Mouse (Mus musculus) kidney, embryonic 16.5 days (tissue): ENCODE measurements around the gene Sdccag8. TPM values are rescaled to one million over a fixed set of nuclear protein-coding genes. Genes with fewer than 3 reads are reported as not detected.

Source experiments
- ATAC-seq: fragments of 200-750 bp; cut with Nextera tagmentation; 2 replicates; pipeline ENCODE4 v1.8.0; 2017; ENCODE audit warnings: moderate TSS enrichment; ENCODE audit not compliant: low FRiP score, low TSS enrichment
- H3K27ac ChIP-seq: fragments of 300-500 bp; sonication (generic); 2 replicates; pipeline ENCODE4 v1.5.1; 2014; ENCODE audit warnings: low read length
- H3K27me3 ChIP-seq: fragments of 300-500 bp; sonication (generic); 2 replicates; pipeline ENCODE4 v1.6.1; 2014; ENCODE audit warnings: low read length, control low read depth, mixed read lengths; ENCODE audit not compliant: insufficient read depth
- H3K36me3 ChIP-seq: fragments of 300-500 bp; sonication (generic); 2 replicates; pipeline ENCODE4 v1.6.1; 2014; ENCODE audit warnings: low read length, control low read depth, mixed read lengths; ENCODE audit not compliant: insufficient read depth
- H3K4me1 ChIP-seq: fragments of 300-500 bp; sonication (generic); 2 replicates; pipeline ENCODE4 v1.6.1; 2014; ENCODE audit warnings: low read length, control low read depth, mixed read lengths; ENCODE audit not compliant: insufficient read depth
- H3K4me2 ChIP-seq: fragments of 300-500 bp; sonication (generic); replicated peaks from 2 replicates; pipeline ENCODE4 v1.6.1; 2014; ENCODE audit warnings: low read depth, low read length
- H3K4me3 ChIP-seq: fragments of 300-500 bp; sonication (generic); 2 replicates; pipeline ENCODE4 v1.5.1; 2014; ENCODE audit warnings: mild to moderate bottlenecking, low read length
- H3K9ac ChIP-seq: fragments of 300-500 bp; sonication (generic); replicated peaks from 2 replicates; pipeline ENCODE4 v1.6.1; 2014; ENCODE audit warnings: low read length
- H3K9me3 ChIP-seq: fragments of 300-500 bp; sonication (generic); 2 replicates; pipeline ENCODE4 v1.6.1; 2016; ENCODE audit warnings: low read length, control low read depth
- WGBS: fragments of 180-500 bp; shearing (Covaris S2); extraction: QIAGEN DNeasy Blood & Tissue Kit; methylation state at CpG from one replicate; pipeline ENCODE4 v1.1.7; 2014; 5-methylcytosine and 5-hydroxymethylcytosine counted together
- polyA plus RNA-seq: library from polyadenylated mRNA; unstranded; fragments of >200 nt; fragmentation: Nextera tagmentation; extraction: Ambion mirVana; gene quantifications from 2 replicates; pipeline ENCODE4 v1.2.1, GENCODE M21; 2015

The Sdccag8 gene
- polyA plus RNA-seq, 1 experiment from 2014 or later: 20.1 TPM

GRCm38 (mm10) chr1:176944458-176945174 is 130.2 kb downstream of the Sdccag8 start:
- H3K9ac ChIP-seq: no peak overlapping the region
- 75% methylated on average over 8 of the region's 8 CpGs for WGBS
- no peaks in the 10 kb centered on the region for H3K36me3 ChIP-seq
- H3K4me1 ChIP-seq: no peaks in the 10 kb centered on the region
- no peak for ATAC-seq
- H3K9me3 ChIP-seq: no peaks in the 10 kb centered on the region
- H3K4me2 ChIP-seq: no peak overlapping the region
- H3K27me3 ChIP-seq: no peaks in the 10 kb centered on the region
- no peak overlapping the region for H3K4me3 ChIP-seq
- H3K27ac ChIP-seq: no peak overlapping the region

GRCm38 (mm10) chr1:176945175-176945540 is 130.7 kb downstream of the Sdccag8 start:
- ATAC-seq: no peak
- WGBS: 76% methylated on average over 12 of the region's 12 CpGs
- H3K9ac ChIP-seq: no peak overlapping the region
- no peaks in the 10 kb centered on the region for H3K4me1 ChIP-seq
- H3K36me3 ChIP-seq: no peaks in the 10 kb centered on the region
- H3K4me3 ChIP-seq: no peak overlapping the region
- no peak overlapping the region for H3K27ac ChIP-seq
- no peaks in the 10 kb centered on the region for H3K27me3 ChIP-seq
- H3K4me2 ChIP-seq: no peak overlapping the region
- H3K9me3 ChIP-seq: no peaks in the 10 kb centered on the region

DNA sequence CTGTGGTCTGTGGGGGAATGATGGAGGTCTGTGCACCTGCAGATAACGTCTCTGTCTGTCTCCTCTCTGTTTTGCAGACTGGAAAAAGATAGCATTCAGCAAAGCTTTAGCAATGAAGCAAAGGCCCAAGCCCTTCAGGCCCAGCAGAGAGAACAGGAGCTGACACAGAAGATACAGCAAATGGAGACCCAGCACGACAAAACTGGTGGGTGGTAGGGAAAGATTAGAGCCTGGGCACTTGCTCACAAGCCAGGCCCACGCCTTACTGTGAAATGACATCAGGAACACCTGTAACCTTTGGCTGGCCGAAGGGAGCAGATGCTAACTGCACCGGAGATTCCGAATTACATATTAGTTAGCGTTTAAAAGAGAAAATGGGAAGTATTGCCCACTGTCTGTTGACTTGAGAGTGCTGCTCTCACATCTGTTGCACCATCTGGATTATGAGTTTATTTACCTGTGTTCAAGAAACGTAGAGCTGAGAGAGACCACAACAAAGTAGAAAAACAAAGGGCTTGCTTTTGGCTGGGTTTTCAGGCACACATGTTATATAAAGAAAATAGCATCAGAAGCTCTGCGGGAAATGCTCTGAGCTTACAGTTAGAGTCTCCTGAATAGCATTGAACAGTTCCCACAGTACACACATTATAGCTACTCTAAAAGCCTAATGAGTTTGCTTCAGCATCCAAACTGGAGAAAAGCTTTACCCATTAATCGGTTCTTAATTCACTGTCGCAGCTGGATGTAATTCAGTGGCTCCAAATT is 131.8 kb downstream of the Sdccag8 start:
- no peaks in the 10 kb centered on the region for H3K36me3 ChIP-seq
- no peak for ATAC-seq
- H3K4me3 ChIP-seq: no peak overlapping the region
- no peaks in the 10 kb centered on the region for H3K9me3 ChIP-seq
- no peaks in the 10 kb centered on the region for H3K27me3 ChIP-seq
- WGBS: 86% methylated on average over 11 of the region's 11 CpGs
- H3K4me1 ChIP-seq: no peaks in the 10 kb centered on the region
- H3K4me2 ChIP-seq: no peak overlapping the region
- no peak overlapping the region for H3K27ac ChIP-seq
- no peak overlapping the region for H3K9ac ChIP-seq

- WGBS: 83% methylated on average over 7 of the region's 7 CpGs
- Histone ChIP-seq H3K9me3 (no peaks in the 10 kb centered on the region), H3K4me3 (no peak overlapping the region), H3K27ac (no peak overlapping the region), H3K36me3 (no peaks in the 10 kb centered on the region), H3K4me1 (no peaks in the 10 kb centered on the region), H3K9ac (no peak overlapping the region), H3K27me3 (no peaks in the 10 kb centered on the region), H3K4me2 (no peak overlapping the region)
- no peak for ATAC-seq
Measured at GRCm38 (mm10) chr1:176946796-176947181, 132.3 kb downstream of the Sdccag8 start.

GRCm38 (mm10) chr1:176948861-176949260 is 134.4 kb downstream of the Sdccag8 start:
- ATAC-seq: no peak
- Histone ChIP-seq H3K9me3 (no peaks in the 10 kb centered on the region), H3K9ac (no peak overlapping the region), H3K27me3 (no peaks in the 10 kb centered on the region), H3K4me1 (no peaks in the 10 kb centered on the region), H3K4me2 (no peak overlapping the region), H3K36me3 (no peaks in the 10 kb centered on the region), H3K27ac (no peak overlapping the region), H3K4me3 (no peak overlapping the region)
- WGBS: 85% methylated on average over 6 of the region's 6 CpGs

GRCm38 (mm10) chr1:176949320-176949719 is 134.9 kb downstream of the Sdccag8 start:
- no peaks in the 10 kb centered on the region for H3K9me3 ChIP-seq
- H3K4me3 ChIP-seq: no peak overlapping the region
- WGBS: 85% methylated on average over 6 of the region's 6 CpGs

DNA sequence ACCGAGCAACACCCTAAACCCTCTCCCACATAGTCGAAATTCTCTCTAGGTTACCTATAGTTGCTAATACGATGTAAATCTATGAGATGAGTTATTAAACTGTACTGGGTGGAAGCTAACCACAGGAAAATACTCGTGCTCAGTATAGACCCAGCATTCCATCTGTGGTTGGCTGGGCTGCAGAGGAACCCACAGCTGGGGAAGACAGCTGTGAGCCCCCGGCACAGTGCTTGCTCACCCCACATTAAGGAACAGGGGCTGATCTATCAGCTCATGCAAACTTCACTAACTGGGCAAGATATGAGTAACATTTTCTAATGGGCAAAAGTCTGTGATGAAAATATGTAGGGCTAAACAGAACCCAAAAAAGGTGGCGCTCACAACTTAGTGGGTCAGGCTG is 135.6 kb downstream of the Sdccag8 start:
- no peak overlapping the region for H3K4me3 ChIP-seq
- H3K9me3 ChIP-seq: no peaks in the 10 kb centered on the region
- 85% methylated on average over 6 of the region's 6 CpGs for WGBS
- no peak overlapping the region for H3K9ac ChIP-seq
- no peak overlapping the region for H3K27ac ChIP-seq
- no peaks in the 10 kb centered on the region for H3K36me3 ChIP-seq
- H3K27me3 ChIP-seq: no peaks in the 10 kb centered on the region
- ATAC-seq: no peak
- H3K4me1 ChIP-seq: no peaks in the 10 kb centered on the region
- no peak overlapping the region for H3K4me2 ChIP-seq

More at GRCm38 (mm10) chr1:176949320-176949719, 134.9 kb downstream of the Sdccag8 start:
- H3K36me3 ChIP-seq: no peaks in the 10 kb centered on the region
- no peaks in the 10 kb centered on the region for H3K4me1 ChIP-seq
- no peaks in the 10 kb centered on the region for H3K27me3 ChIP-seq
- H3K27ac ChIP-seq: no peak overlapping the region
- no peak for ATAC-seq
- H3K4me2 ChIP-seq: no peak overlapping the region
- no peak overlapping the region for H3K9ac ChIP-seq

- no peak overlapping the region for H3K9ac ChIP-seq
- H3K27ac ChIP-seq: no peak overlapping the region
- H3K4me2 ChIP-seq: no peak overlapping the region
- 67% methylated on average over 7 of the region's 7 CpGs for WGBS
- H3K4me3 ChIP-seq: no peak overlapping the region
- no peak for ATAC-seq
- H3K36me3 ChIP-seq: no peaks in the 10 kb centered on the region
- no peaks in the 10 kb centered on the region for H3K4me1 ChIP-seq
- no peaks in the 10 kb centered on the region for H3K27me3 ChIP-seq
- no peaks in the 10 kb centered on the region for H3K9me3 ChIP-seq
Measured at GRCm38 (mm10) chr1:176951836-176952235, 137.4 kb downstream of the Sdccag8 start.

- no peak for ATAC-seq
- Histone ChIP-seq H3K4me3 (no peak overlapping the region), H3K9ac (no peak overlapping the region), H3K4me1 (peaks cover 11% of the 10 kb centered on the region), H3K36me3 (no peaks in the 10 kb centered on the region), H3K27ac (no peak overlapping the region), H3K9me3 (no peaks in the 10 kb centered on the region), H3K27me3 (no peaks in the 10 kb centered on the region), H3K4me2 (no peak overlapping the region)
- WGBS: 81% methylated on average over 2 of the region's 2 CpGs
Measured at GRCm38 (mm10) chr1:176958311-176958710, 143.9 kb downstream of the Sdccag8 start.

- no peaks in the 10 kb centered on the region for H3K9me3 ChIP-seq
- no peak for ATAC-seq
- H3K4me1 ChIP-seq: peaks cover 12% of the 10 kb centered on the region
- no peaks in the 10 kb centered on the region for H3K27me3 ChIP-seq
- H3K4me2 ChIP-seq: no peak overlapping the region
- no peak overlapping the region for H3K27ac ChIP-seq
- no peak overlapping the region for H3K4me3 ChIP-seq
- H3K36me3 ChIP-seq: no peaks in the 10 kb centered on the region
- WGBS: 95% methylated on average over 10 of the region's 10 CpGs
- no peak overlapping the region for H3K9ac ChIP-seq
Measured at GRCm38 (mm10) chr1:176961716-176962115, 147.3 kb downstream of the Sdccag8 start.
